Mouse (Mus musculus): ENCODE results near the gene Camk2g. TPM values are rescaled to one million over a fixed set of nuclear protein-coding genes. Genes with fewer than 3 reads are reported as not detected.
A peak's percentile ranks its signal among the peaks of the same experiment; 100 is the strongest.

The Camk2g gene
- total and polyA plus RNA-seq, 2 experiments from 2014 or later: 204 to 291 TPM

DNA sequence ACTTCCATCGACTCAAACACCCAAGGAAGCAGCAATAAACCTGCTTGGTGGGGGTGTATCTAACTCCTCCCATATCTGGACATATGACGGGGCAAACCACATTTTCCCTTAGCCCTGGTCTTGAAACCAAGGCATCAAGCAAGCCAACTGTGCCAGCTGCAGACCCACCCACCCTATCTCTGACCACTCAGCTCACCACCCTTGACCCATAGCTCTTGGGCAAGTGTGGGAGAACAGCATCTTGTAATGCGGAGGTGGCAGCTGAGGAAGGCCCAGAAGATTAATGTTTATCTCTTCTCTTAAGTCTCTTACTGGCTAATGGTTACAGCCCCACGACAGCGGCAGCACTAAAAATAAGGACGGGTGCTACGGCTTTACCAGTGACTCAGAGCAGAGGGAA is 11.0 kb downstream of the Camk2g start:
- ATAC-seq: no peak
- Histone ChIP-seq H3K4me3 (ENCODE audit: low read length) (no peak overlapping the region), H3K4me2 (ENCODE audit: low read depth, low read length) (no peak overlapping the region), H3K36me3 (ENCODE audit: insufficient read depth, low read length) (0 out of 2 replicates have a peak, but pooled peaks cover 18% of the 10 kb centered on the region), H3K27ac (no peak overlapping the region; the same call in 1 of the 2 replicates), H3K9me3 (ENCODE audit: low read length) (no peaks in the 10 kb centered on the region), H3K4me1 (ENCODE audit: insufficient read depth, low read length) (peaks cover 6% of the 10 kb centered on the region; the same call in 1 of the 2 replicates), H3K9ac (replicated peaks; ENCODE audit: low read length) (no peak overlapping the region), H3K27me3 (ENCODE audit: insufficient read depth, low read length) (no peaks in the 10 kb centered on the region)
- TF ChIP-seq CTCF (IDR thresholded peaks at IDR 0.05; ENCODE audit: low read depth): no peak
- no peak for DNase-seq (ENCODE audit: low spot score)
- 88% methylated on average over 7 of the region's 7 CpGs for WGBS

DNA sequence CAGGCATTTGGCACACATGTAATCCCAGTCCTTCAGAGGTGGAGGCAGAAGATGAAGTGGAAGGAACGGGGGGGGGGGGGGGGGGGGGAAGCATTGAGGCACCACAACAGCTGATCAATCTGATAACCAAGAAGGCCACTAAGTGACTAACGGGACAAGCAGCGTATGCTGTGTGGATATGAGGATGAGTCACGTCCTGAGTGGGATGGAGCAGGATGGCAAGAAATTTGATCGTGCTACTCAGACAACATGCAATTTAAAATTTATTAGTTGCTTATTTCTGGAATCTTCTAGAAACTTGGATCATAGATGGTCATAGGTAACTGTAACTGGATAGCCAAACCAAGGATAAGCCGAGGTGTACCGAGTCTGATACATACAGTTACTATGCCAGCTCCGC is 13.7 kb downstream of the Camk2g start:
- DNase-seq (ENCODE audit: low spot score): no peak
- Histone ChIP-seq H3K36me3 (ENCODE audit: insufficient read depth, low read length) (0 out of 2 replicates have a peak, but pooled peaks cover 12% of the 10 kb centered on the region), H3K9me3 (ENCODE audit: low read length) (no peaks in the 10 kb centered on the region), H3K4me3 (ENCODE audit: low read length) (no peak overlapping the region), H3K4me2 (ENCODE audit: low read depth, low read length) (no peak overlapping the region), H3K4me1 (ENCODE audit: insufficient read depth, low read length) (no peaks in the 10 kb centered on the region; the same call in 1 of the 2 replicates), H3K27me3 (ENCODE audit: insufficient read depth, low read length) (no peaks in the 10 kb centered on the region), H3K9ac (replicated peaks; ENCODE audit: low read length) (no peak overlapping the region), H3K27ac (no peak overlapping the region)
- ATAC-seq: no peak
- 94% methylated on average over 8 of the region's 8 CpGs for WGBS
- TF ChIP-seq CTCF (IDR thresholded peaks at IDR 0.05; ENCODE audit: low read depth): no peak

DNA sequence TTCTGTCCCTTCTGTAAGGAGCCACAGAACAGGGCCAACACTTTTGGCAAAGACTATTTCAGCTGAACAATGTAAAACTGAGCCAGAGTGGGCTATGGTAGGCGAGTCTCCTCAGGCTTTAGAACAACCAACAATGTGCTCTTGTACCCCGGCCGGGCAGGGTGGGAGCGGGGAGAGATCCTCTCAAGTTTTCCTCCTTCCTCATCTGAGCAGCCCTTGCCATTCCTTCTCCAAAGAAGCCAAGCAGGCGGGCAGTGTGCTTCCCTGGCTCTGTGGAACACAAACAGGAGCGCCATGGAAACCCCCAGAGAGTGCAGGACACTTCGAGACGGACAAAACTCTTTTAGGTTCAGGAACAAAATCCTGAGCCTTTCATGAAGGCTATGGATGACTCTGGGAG is 15.4 kb downstream of the Camk2g start:
- TF ChIP-seq CTCF (IDR thresholded peaks at IDR 0.05; ENCODE audit: low read depth): no peak
- WGBS: 57% methylated on average over 8 of the region's 8 CpGs
- Histone ChIP-seq H3K36me3 (ENCODE audit: insufficient read depth, low read length) (0 out of 2 replicates have a peak, but pooled peaks cover 12% of the 10 kb centered on the region), H3K4me3 (ENCODE audit: low read length) (no peak overlapping the region), H3K27ac (peak overlapping the region; percentile 78), H3K4me1 (ENCODE audit: insufficient read depth, low read length) (peaks cover 7% of the 10 kb centered on the region; the same call in 1 of the 2 replicates), H3K4me2 (ENCODE audit: low read depth, low read length) (no peak overlapping the region), H3K27me3 (ENCODE audit: insufficient read depth, low read length) (no peaks in the 10 kb centered on the region), H3K9me3 (ENCODE audit: low read length) (no peaks in the 10 kb centered on the region), H3K9ac (replicated peaks; ENCODE audit: low read length) (no peak overlapping the region)
- DNase-seq (ENCODE audit: low spot score): peak; percentile 66
- peak; percentile 93 for ATAC-seq

DNA sequence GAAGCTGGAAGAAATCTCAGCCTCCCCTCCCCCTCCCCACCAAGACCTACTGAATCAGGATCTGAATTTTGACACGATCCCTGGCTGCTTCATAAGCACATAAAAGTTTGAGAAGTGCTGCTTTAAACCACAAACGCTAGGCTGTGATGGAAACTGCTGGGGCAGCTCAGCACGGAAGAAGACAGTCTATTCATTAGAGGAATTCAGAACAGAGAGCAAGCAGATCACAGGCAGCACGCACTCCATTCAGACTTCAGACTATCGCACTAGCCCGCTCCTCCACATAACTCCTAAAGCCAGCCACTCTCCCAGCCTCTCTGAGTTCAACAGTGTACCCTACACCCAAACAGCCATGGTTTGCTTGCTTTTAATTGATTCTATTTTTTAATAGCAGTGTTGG is 18.2 kb downstream of the Camk2g start:
- Histone ChIP-seq H3K4me3 (ENCODE audit: low read length) (no peak overlapping the region), H3K27me3 (ENCODE audit: insufficient read depth, low read length) (no peaks in the 10 kb centered on the region), H3K9ac (replicated peaks; ENCODE audit: low read length) (no peak overlapping the region), H3K27ac (peak overlapping the region; percentile 11; the same call in 1 of the 2 replicates), H3K9me3 (ENCODE audit: low read length) (no peaks in the 10 kb centered on the region), H3K4me1 (ENCODE audit: insufficient read depth, low read length) (peaks cover 10% of the 10 kb centered on the region), H3K36me3 (ENCODE audit: insufficient read depth, low read length) (peaks cover 4% of the 10 kb centered on the region; the same call in 1 of the 2 replicates), H3K4me2 (ENCODE audit: low read depth, low read length) (no peak overlapping the region)
- WGBS: 14% methylated on average over 6 of the region's 6 CpGs
- TF ChIP-seq CTCF (IDR thresholded peaks at IDR 0.05; ENCODE audit: low read depth): no peak
- DNase-seq (ENCODE audit: low spot score) (peak; percentile 36), ATAC-seq (no peak)

DNA sequence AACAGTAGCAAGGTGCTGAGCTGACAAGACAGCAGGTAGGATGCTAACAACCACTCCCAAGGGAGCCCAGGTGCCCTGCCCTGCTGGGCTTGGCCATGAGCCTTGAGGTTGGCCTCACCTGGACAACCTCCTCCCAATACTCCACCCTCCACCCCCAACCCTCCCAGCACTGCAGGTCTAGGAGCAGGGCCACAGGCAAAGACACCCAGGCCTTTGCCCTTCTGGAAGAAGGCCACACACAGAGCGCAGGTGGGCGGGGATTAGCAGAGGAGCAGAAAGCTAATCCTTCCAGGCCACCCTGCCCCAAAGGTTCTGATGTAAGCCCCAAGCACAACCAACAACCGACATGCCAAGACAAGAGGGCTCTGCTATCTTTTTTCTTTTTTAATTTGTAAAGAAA is 20.5 kb downstream of the Camk2g start:
- WGBS: 51% methylated on average over 3 of the region's 3 CpGs
- H3K9me3 ChIP-seq (ENCODE audit: low read length): no peaks in the 10 kb centered on the region
- H3K4me2 ChIP-seq (ENCODE audit: low read depth, low read length): no peak overlapping the region
- H3K36me3 ChIP-seq (ENCODE audit: insufficient read depth, low read length): peaks cover 13% of the 10 kb centered on the region; the same call in 1 of the 2 replicates
- ATAC-seq: no peak
- H3K4me3 ChIP-seq (ENCODE audit: low read length): no peak overlapping the region
- no peak for DNase-seq (ENCODE audit: low spot score)
- H3K9ac ChIP-seq (replicated peaks; ENCODE audit: low read length): no peak overlapping the region
- peaks cover 10% of the 10 kb centered on the region for H3K4me1 ChIP-seq (ENCODE audit: insufficient read depth, low read length)
- H3K27ac ChIP-seq: peak overlapping the region; percentile 60; the same call in 1 of the 2 replicates
- TF ChIP-seq CTCF (IDR thresholded peaks at IDR 0.05; ENCODE audit: low read depth): no peak
- H3K27me3 ChIP-seq (ENCODE audit: insufficient read depth, low read length): no peaks in the 10 kb centered on the region

DNA sequence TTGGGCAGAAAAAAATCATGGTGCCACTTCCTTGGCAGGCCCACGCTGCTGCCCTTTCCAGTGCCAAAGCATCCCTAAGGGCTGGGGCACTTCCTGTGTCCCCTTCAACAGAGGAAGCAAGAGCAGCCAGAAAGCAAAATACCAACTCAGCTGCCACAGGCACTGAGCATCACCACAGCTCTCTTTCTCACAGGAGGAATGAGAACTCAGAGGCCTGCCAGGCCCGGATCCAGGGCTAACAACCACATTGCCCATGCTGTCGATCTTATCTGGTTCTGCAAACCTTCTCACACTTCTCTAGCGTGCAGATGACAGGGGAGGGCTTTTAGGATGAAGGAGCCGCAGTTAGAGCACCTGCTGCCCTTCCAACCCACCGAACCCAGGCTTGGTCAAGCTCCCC is 21.1 kb downstream of the Camk2g start:
- ATAC-seq: peak; percentile 34; the same call in 1 of the 2 replicates
- no peak overlapping the region for H3K4me2 ChIP-seq (ENCODE audit: low read depth, low read length)
- H3K27me3 ChIP-seq (ENCODE audit: insufficient read depth, low read length): no peaks in the 10 kb centered on the region
- no peak for TF ChIP-seq CTCF (IDR thresholded peaks at IDR 0.05; ENCODE audit: low read depth)
- 60% methylated on average over 6 of the region's 6 CpGs for WGBS
- H3K4me3 ChIP-seq (ENCODE audit: low read length): no peak overlapping the region
- peak overlapping the region; percentile 60; the same call in 1 of the 2 replicates for H3K27ac ChIP-seq
- no peak overlapping the region for H3K9ac ChIP-seq (replicated peaks; ENCODE audit: low read length)
- H3K9me3 ChIP-seq (ENCODE audit: low read length): no peaks in the 10 kb centered on the region
- DNase-seq (ENCODE audit: low spot score): no peak
- peaks cover 16% of the 10 kb centered on the region; the same call in 1 of the 2 replicates for H3K36me3 ChIP-seq (ENCODE audit: insufficient read depth, low read length)
- peaks cover 10% of the 10 kb centered on the region for H3K4me1 ChIP-seq (ENCODE audit: insufficient read depth, low read length)

DNA sequence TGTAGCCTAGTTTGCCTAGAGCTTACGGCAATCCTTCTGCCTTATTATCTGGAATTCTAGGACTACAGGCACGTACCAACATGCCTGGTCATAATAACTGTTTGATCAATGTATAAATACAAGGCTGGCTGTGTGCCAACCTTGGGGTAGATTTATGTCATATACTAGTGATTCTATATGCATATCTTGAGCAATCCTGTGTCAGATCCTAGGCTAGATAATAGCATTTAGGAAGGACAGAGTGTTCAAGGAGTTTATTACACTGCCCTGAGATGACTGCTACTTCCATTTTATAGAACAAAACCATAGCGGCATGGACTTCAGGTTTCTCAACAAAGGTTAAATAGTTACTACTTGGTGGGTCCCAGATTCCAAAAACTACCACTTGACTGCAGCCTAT is 21.9 kb downstream of the Camk2g start:
- Histone ChIP-seq H3K4me3 (ENCODE audit: low read length) (no peak overlapping the region), H3K9ac (replicated peaks; ENCODE audit: low read length) (no peak overlapping the region), H3K9me3 (ENCODE audit: low read length) (no peaks in the 10 kb centered on the region), H3K27ac (no peak overlapping the region; the same call in 1 of the 2 replicates), H3K36me3 (ENCODE audit: insufficient read depth, low read length) (peaks cover 17% of the 10 kb centered on the region; the same call in 1 of the 2 replicates), H3K4me1 (ENCODE audit: insufficient read depth, low read length) (peaks cover 10% of the 10 kb centered on the region), H3K4me2 (ENCODE audit: low read depth, low read length) (no peak overlapping the region), H3K27me3 (ENCODE audit: insufficient read depth, low read length) (no peaks in the 10 kb centered on the region)
- DNase-seq (ENCODE audit: low spot score): no peak
- 93% methylated on average over 3 of the region's 3 CpGs for WGBS
- no peak for ATAC-seq
- TF ChIP-seq CTCF (IDR thresholded peaks at IDR 0.05; ENCODE audit: low read depth): no peak
